Mouse (Mus musculus) kidney, adult 2 months (tissue): ENCODE results near the gene Gm28043.

Experiments
- CTCF ChIP-seq: fragments of 200-500 bp; conservative IDR thresholded peaks from 2 replicates; pipeline ENCODE4 v1.5.1; 2011; ENCODE audit warnings: low read depth, mild to moderate bottlenecking, control low read depth, low read length, moderate library complexity, mixed read lengths; ENCODE audit not compliant: insufficient read depth, insufficient read length
- POLR2A ChIP-seq: fragments of 200-500 bp; IDR thresholded peaks from one replicate; pipeline ENCODE4 v1.6.1; 2011; ENCODE audit warnings: low read depth, low read length, control low read depth

DNA sequence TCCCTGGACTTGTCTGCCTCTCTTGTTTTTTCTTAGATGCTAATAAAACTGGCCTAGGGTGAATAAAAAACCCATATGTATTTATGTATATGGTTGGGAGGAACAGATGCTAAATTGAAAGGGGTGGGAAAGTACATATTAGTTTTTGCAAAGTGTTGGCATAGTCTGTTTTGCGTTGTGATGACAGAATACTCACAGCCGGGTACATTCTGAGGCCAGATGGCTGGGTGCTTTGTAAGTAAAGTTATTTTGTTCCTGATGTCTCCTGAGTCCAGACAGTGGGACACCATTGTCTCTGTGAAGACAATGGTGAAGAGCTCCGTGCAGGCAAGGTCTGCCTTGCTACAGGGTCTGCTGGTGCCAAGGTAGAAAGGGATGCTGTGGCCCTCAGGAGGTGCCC is 29.9 kb upstream of the Gm28043 start:
- TF ChIP-seq CTCF (no peak), POLR2A (no peak)
